8 mouse cellular contexts compared by ENCODE assay signal in the genomic region with DNA sequence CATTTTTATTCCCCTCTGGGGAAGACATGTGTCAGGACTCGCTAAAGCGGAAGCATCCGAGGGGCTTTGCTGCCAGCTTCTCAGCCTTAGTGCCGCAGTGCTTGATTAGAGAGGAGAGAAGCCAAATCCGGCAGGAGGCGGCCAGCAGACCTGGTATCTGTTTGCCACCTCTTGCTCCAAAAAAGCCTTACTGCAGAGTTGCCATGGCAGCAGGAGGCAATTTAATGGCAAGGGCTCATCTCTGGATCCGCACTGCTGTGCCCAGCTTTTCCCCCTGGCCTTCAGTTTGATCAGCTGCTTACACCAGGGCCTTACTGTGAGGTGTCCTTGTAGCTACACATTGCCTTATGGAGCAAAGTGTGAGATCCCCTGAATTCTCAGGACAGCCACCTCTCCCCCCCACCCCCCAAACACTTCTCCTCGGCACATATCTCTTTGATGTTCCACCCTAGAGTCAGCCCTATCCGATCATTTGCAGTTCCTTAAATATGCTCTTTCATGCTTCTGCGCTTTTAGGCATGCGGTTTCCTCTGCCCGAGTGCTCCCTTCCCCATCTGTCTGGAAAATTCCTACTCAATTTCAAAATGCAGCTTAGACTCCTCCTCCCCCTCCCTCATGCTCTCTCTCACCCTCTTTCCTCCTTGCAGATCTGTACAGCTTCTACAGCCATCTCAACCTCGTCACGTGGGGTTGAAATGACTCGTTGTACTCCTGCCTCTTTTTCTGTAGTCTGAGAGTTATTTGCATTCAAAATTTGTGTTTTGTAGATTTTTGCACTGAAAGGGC.
DNase-seq lines count a peak whose midpoint lies in the region; ATAC-seq and TF ChIP-seq lines count a peak whose summit lies in the region.

No protein-coding gene starts in this region.

- TF ChIP-seq CTCF in lung, postnatal 0 days (IDR thresholded peaks at IDR 0.05), result no peak

- H3K4me3 ChIP-seq in limb, embryonic 13.5 days, result no peak overlapping the region
- no peak overlapping the region for H3K4me3 ChIP-seq in limb, embryonic 10.5 days
- no peak overlapping the region for H3K4me3 ChIP-seq in lung, postnatal 0 days (ENCODE audit: low read depth, low read length)

- no peaks in the 10 kb centered on the region for H3K27me3 ChIP-seq in limb, embryonic 13.5 days
- H3K27me3 ChIP-seq in limb, embryonic 10.5 days (ENCODE audit: low read depth, poor library complexity, severe bottlenecking), result no peaks in the 10 kb centered on the region
- no peaks in the 10 kb centered on the region for H3K27me3 ChIP-seq in lung, postnatal 0 days (replicated peaks; ENCODE audit: insufficient read depth, low read length)

- no peak for TF ChIP-seq EP300 in lung, postnatal 0 days (IDR thresholded peaks at IDR 0.05)

- 0 out of 2 replicates have a peak overlapping the region, but pooled peaks have one; percentile 21 for H3K4me2 ChIP-seq in limb, embryonic 13.5 days (replicated peaks)
- H3K4me2 ChIP-seq in lung, postnatal 0 days (replicated peaks; ENCODE audit: low read depth, low read length), result 0 out of 2 replicates have a peak overlapping the region, but pooled peaks have one; percentile 17

- H3K9me3 ChIP-seq in limb, embryonic 13.5 days, result no peaks in the 10 kb centered on the region
- no peaks in the 10 kb centered on the region for H3K9me3 ChIP-seq in limb, embryonic 10.5 days (replicated peaks)
- no peaks in the 10 kb centered on the region for H3K9me3 ChIP-seq in lung, postnatal 0 days (ENCODE audit: low read length)

- no peak overlapping the region; the same call in 1 of the 2 replicates for H3K9ac ChIP-seq in limb, embryonic 13.5 days
- H3K9ac ChIP-seq in lung, postnatal 0 days (replicated peaks; ENCODE audit: low read depth), result no peak overlapping the region

- H3K4me1 ChIP-seq in limb, embryonic 13.5 days, result peaks cover 22% of the 10 kb centered on the region
- peaks cover 21% of the 10 kb centered on the region for H3K4me1 ChIP-seq in limb, embryonic 10.5 days
- peaks cover 21% of the 10 kb centered on the region; the same call in 1 of the 2 replicates for H3K4me1 ChIP-seq in lung, postnatal 0 days (ENCODE audit: insufficient read depth, low read depth, low read length)

- H3K36me3 ChIP-seq in limb, embryonic 13.5 days, result 0 out of 2 replicates have a peak, but pooled peaks cover under 1% of the 10 kb centered on the region
- no peaks in the 10 kb centered on the region for H3K36me3 ChIP-seq in limb, embryonic 10.5 days
- no peaks in the 10 kb centered on the region for H3K36me3 ChIP-seq in lung, postnatal 0 days (ENCODE audit: insufficient read depth, low read length)

- WGBS in limb, embryonic 13.5 days, result 44% methylated on average over 15 of the region's 15 CpGs
- WGBS in limb, embryonic 10.5 days, result 58% methylated on average over 15 of the region's 15 CpGs
- WGBS in lung, postnatal 0 days, result 42% methylated on average over 15 of the region's 15 CpGs

- ATAC-seq in limb, embryonic 13.5 days (ENCODE audit: low FRiP score, low read depth), result peak; percentile 59; the same call in 1 of the 2 replicates
- peak; percentile 78 for ATAC-seq in lung, postnatal 0 days

- DNase-seq in limb, embryonic 10.5 days (ENCODE audit: low spot score), result no peak
- DNase-seq in cerebellum, adult 11-12 months, result peak; percentile 90
- peak; percentile 46 to 68 for DNase-seq in heart, adult 9 months (ENCODE audit: low spot score in 2 of 2)
- peak; percentile 51 for DNase-seq in kidney, postnatal 10 days
- peak; percentile 81 for DNase-seq in lung, postnatal 0 days (ENCODE audit: low spot score)
- DNase-seq in right cerebral cortex, postnatal 14 days, result peak; percentile 30
- no peak for DNase-seq in testis, postnatal 14 days (ENCODE audit: low spot score)

- H3K27ac ChIP-seq in limb, embryonic 13.5 days, result peak overlapping the region; percentile 33; the same call in 1 of the 2 replicates
- no peak overlapping the region for H3K27ac ChIP-seq in limb, embryonic 10.5 days
- H3K27ac ChIP-seq in lung, postnatal 0 days (ENCODE audit: low read length), result no peak overlapping the region

Comparison
In these comparisons a context has a peak if more than half of its experiments do, and no peak if none do; other contexts are left out.
1. DNase-seq: peak in cerebellum, adult 11-12 months (single experiment), heart, adult 9 months (2 of 2), kidney, postnatal 10 days (single experiment), lung, postnatal 0 days (single experiment) and right cerebral cortex, postnatal 14 days (single experiment); none in limb, embryonic 10.5 days (single experiment) and testis, postnatal 14 days (single experiment).